Mouse (Mus musculus): Measurements from ENCODE around the gene Ly6g5c.

DNA sequence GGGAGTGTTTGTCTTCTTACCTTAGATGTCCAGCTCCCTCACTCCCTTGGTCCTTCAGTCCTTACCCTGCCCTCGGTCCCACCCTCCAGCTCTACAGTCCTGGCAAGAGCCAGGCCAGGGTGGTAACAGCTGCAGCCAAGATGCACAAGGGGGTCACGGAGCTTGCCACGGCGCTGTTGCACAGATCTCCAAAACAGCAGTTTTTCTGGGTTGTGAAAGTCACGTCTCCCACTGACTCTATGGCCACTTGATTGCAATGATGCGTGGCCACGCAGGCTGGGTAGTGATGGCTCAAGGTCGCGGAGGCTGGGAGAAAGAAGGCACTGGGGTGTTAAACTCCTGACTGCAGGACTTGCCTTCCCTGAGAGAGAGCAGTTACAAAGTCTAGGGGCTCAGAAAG lies 36.6 kb upstream of the Ly6g5c start:
- no peak for TF ChIP-seq CTCF (IDR thresholded peaks at IDR 0.05)
- TF ChIP-seq EP300 (IDR thresholded peaks at IDR 0.05), result no peak

All from lung, postnatal 0 days (tissue).